Mouse (Mus musculus): ENCODE data around the gene Isg20l2. TPM values are rescaled to one million over a fixed set of nuclear protein-coding genes. Genes with fewer than 3 reads are reported as not detected.

Gene Isg20l2
- polyA plus RNA-seq, 1 experiment: 54.7 TPM

DNA sequence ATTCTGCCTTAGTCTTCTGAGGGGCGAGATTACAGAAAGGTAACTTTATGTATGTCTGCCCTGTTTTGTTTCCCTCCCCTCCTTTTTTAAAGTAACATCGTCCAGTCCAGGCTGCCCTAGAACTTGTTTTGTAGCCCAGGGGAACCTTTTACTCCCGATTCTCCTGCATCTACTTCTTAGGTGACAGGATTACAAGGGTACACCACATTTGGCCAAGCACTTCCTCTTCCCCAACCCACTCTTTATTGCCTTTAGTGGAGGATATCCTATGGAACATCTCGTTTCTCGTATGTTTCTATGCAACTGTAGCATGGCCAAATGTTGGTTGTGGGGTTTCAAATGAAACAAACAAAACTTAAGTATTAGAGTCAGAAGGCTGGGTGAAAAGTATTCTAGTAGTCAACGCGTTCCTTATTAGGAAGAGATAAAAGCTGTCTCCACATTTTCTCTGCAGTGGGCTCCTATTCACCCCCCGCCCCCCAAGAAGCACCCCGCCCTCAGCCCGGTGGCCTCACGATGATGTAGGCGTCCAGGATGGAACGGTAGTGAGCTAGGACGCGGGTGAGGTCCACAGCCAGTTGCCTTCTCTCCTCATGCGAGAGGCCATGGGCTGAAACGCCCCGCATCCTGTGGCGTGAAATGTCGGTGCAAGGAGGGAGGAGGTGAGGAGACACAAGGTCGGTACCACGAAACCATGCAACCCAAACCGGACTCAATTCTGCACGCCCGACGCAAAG lies 605 bp upstream of the Isg20l2 start:
- Histone ChIP-seq H3K4me1 (ENCODE audit: control insufficient read depth, insufficient read depth, low read length) (peaks cover 5% of the 10 kb centered on the region), H3K4me3 (ENCODE audit: insufficient read depth, low read length) (peak overlapping the region; percentile 75), H3K27ac (ENCODE audit: insufficient read depth, low read length) (peak overlapping the region; percentile 45; the same call in 1 of the 2 replicates)
- TF ChIP-seq CTCF (IDR thresholded peaks at IDR 0.05; ENCODE audit: borderline replicate concordance, insufficient read depth, low read length): no peak

DNA sequence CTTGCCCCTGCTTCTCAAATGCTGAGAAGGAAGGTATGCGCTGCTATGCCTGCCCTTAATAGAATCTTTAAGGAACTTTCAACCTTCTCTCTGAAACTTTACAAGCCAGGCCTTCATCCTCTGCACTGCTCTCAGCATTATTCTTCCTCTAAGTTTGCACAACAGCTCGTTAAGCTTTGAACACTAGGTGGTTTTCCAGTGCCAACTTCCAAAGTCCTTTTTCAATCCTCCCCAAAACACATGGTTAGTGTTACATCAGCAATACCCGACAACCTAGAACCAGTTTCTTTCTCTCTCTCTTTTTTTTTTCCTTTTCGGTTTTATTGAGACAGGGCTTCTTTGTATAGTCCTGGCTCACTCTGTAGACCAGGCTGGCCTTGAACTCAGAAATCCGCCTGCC lies 3.9 kb downstream of the Isg20l2 start:
- no peak for TF ChIP-seq POLR2A (IDR thresholded peaks at IDR 0.05; ENCODE audit: low read depth, low read length)
- no peak for TF ChIP-seq CTCF (IDR thresholded peaks at IDR 0.05; ENCODE audit: borderline replicate concordance, insufficient read depth, low read length)
- no peak overlapping the region for H3K4me3 ChIP-seq (ENCODE audit: insufficient read depth, low read length)
- peaks cover 3% of the 10 kb centered on the region for H3K4me1 ChIP-seq (ENCODE audit: control insufficient read depth, insufficient read depth, low read length)
- H3K27ac ChIP-seq (ENCODE audit: insufficient read depth, low read length): no peak overlapping the region

DNA sequence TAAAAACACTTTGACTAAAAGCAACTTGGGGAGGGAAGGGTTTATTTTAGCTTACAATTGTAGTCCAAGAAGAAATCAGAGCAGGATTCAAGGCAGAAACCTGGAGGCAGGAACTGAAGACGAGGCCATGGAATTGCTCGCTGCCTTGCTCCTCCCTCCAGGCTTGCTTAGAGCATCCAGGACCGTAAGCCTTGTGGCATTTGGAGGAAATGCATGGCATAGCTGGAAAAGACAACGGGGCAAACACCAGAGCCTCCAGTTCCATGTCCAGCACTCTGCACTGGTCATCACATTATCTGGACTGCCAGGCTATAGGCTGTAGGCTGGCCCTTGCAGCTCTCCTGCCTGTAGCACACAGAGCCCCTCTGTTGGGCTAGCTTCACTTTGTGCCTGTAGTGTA lies 4.4 kb downstream of the Isg20l2 start:
- peaks cover 3% of the 10 kb centered on the region for H3K4me1 ChIP-seq (ENCODE audit: control insufficient read depth, insufficient read depth, low read length)
- H3K4me3 ChIP-seq (ENCODE audit: insufficient read depth, low read length): no peak overlapping the region
- H3K27ac ChIP-seq (ENCODE audit: insufficient read depth, low read length): no peak overlapping the region
- TF ChIP-seq CTCF (IDR thresholded peaks at IDR 0.05; ENCODE audit: borderline replicate concordance, insufficient read depth, low read length): no peak
- no peak for TF ChIP-seq POLR2A (IDR thresholded peaks at IDR 0.05; ENCODE audit: low read depth, low read length)

DNA sequence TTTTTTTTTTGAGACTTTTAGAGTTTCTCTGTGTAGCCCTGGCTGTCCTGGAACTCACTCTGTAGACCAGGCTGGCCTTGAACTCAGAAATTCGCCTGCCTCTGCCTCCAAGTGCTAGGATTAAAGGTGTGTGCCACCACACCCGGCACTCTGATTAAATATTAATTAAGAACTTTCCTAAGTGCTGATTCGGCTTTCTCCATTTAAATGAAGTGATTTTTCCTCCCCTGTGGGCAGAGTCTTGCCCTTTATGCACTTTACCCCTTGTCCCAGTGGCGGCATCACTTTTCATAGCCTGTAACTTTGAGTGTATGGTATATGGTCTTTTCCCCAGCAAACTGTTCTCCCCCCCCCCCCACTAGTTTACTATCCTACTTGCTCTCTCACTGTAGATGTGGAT lies 5.1 kb downstream of the Isg20l2 start:
- no peak overlapping the region for H3K27ac ChIP-seq (ENCODE audit: insufficient read depth, low read length)

DNA sequence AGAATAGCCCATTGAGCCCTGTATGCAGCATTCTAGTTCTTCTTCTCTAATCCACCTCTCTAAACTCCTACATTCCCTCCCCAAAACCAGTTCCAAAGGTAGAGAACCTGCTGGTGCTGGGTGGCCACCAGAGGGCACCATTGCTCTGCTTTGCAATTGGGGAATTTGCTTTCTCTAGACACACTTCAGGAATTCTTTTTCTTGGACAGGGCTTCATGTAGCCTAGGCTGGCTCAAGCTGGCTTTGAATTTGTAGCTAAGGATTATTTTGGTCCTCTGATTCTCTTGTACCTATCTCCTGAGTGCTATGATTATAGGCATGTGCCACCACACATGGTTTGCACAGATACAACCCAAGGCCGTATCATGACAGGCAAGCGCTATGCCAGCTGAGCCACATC lies 5.7 kb downstream of the Isg20l2 start:
- TF ChIP-seq CTCF (IDR thresholded peaks at IDR 0.05; ENCODE audit: borderline replicate concordance, insufficient read depth, low read length) (peak; percentile 65; the same call in 1 of the 2 replicates), POLR2A (IDR thresholded peaks at IDR 0.05; ENCODE audit: low read depth, low read length) (no peak)
- Histone ChIP-seq H3K4me3 (ENCODE audit: insufficient read depth, low read length) (no peak overlapping the region), H3K27ac (ENCODE audit: insufficient read depth, low read length) (no peak overlapping the region), H3K4me1 (ENCODE audit: control insufficient read depth, insufficient read depth, low read length) (peaks cover 3% of the 10 kb centered on the region)

More for the DNA sequence above, 5.1 kb downstream of the Isg20l2 start:
- no peak for TF ChIP-seq CTCF (IDR thresholded peaks at IDR 0.05; ENCODE audit: borderline replicate concordance, insufficient read depth, low read length)
- TF ChIP-seq POLR2A (IDR thresholded peaks at IDR 0.05; ENCODE audit: low read depth, low read length): no peak
- Histone ChIP-seq H3K4me3 (ENCODE audit: insufficient read depth, low read length) (no peak overlapping the region), H3K4me1 (ENCODE audit: control insufficient read depth, insufficient read depth, low read length) (peaks cover 3% of the 10 kb centered on the region)

DNA sequence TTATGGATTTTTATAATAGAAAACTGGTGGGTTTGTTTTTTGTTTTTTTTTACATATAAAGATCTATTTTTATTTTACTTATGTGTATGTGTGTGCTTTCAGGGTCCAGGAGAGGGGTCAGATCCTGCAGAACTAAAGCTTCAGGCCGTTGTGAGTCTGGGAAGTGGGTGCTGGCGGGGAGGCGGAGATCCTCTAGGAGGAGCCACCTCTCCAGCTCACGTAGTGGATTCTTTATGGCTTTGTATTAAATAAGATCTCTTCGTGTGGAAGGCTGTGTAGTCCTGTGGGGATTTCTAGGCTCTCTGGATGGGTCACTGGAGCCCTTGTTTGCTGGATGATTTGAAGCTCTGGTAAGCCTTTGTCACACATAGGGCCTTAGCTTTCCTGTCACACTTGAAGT lies 10.5 kb downstream of the Isg20l2 start:
- TF ChIP-seq CTCF (IDR thresholded peaks at IDR 0.05; ENCODE audit: borderline replicate concordance, insufficient read depth, low read length): no peak
- no peak for TF ChIP-seq POLR2A (IDR thresholded peaks at IDR 0.05; ENCODE audit: low read depth, low read length)
- Histone ChIP-seq H3K27ac (ENCODE audit: insufficient read depth, low read length) (peak overlapping the region; percentile 73), H3K4me3 (ENCODE audit: insufficient read depth, low read length) (no peak overlapping the region), H3K4me1 (ENCODE audit: control insufficient read depth, insufficient read depth, low read length) (peaks cover 24% of the 10 kb centered on the region)

DNA sequence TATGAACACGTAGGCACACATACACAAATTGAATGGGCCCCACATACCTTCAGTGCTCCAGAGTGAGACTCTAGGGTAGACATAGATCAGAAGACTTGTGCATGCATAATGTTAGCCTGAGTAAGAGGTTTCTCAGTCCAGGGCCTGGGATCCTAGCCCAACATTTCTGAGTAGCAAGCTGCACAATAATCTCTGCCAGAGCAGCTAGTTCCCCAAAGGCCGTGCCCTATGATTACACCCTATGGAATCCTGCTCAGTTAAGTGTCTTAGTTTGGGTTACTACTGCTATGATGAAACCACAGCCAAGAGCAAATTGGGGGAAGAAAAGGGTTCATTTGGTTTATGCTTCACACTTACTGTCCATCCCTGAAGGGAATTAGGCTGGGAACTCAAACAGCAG lies 12.4 kb downstream of the Isg20l2 start:
- Histone ChIP-seq H3K27ac (ENCODE audit: insufficient read depth, low read length) (peak overlapping the region; percentile 73), H3K4me3 (ENCODE audit: insufficient read depth, low read length) (no peak overlapping the region), H3K4me1 (ENCODE audit: control insufficient read depth, insufficient read depth, low read length) (peaks cover 42% of the 10 kb centered on the region)
- TF ChIP-seq CTCF (IDR thresholded peaks at IDR 0.05; ENCODE audit: borderline replicate concordance, insufficient read depth, low read length): no peak
- TF ChIP-seq POLR2A (IDR thresholded peaks at IDR 0.05; ENCODE audit: low read depth, low read length): no peak

DNA sequence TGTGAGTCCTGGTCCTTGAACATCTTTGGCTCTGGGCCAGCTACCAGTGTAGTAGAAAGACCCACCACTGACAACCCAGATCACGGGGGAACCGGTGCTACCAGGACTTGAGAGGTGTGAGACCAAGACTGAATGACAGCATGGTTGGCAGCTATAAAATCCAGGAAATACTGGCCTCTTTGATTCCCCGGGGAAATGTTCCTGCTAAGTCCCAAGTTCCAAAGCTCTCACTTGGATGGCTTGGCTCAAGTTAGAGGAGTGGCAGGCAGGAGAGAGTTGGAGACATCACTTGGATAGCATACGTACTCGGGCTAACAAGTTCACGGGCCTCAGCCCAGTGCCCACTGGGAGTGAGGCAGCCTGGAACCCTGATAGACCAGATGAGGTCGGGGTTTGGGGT lies 13.5 kb downstream of the Isg20l2 start:
- no peak overlapping the region for H3K4me3 ChIP-seq (ENCODE audit: insufficient read depth, low read length)
- peak overlapping the region; percentile 71 for H3K27ac ChIP-seq (ENCODE audit: insufficient read depth, low read length)
- TF ChIP-seq POLR2A (IDR thresholded peaks at IDR 0.05; ENCODE audit: low read depth, low read length) (no peak), CTCF (IDR thresholded peaks at IDR 0.05; ENCODE audit: borderline replicate concordance, insufficient read depth, low read length) (no peak)
- peaks cover 43% of the 10 kb centered on the region for H3K4me1 ChIP-seq (ENCODE audit: control insufficient read depth, insufficient read depth, low read length)

DNA sequence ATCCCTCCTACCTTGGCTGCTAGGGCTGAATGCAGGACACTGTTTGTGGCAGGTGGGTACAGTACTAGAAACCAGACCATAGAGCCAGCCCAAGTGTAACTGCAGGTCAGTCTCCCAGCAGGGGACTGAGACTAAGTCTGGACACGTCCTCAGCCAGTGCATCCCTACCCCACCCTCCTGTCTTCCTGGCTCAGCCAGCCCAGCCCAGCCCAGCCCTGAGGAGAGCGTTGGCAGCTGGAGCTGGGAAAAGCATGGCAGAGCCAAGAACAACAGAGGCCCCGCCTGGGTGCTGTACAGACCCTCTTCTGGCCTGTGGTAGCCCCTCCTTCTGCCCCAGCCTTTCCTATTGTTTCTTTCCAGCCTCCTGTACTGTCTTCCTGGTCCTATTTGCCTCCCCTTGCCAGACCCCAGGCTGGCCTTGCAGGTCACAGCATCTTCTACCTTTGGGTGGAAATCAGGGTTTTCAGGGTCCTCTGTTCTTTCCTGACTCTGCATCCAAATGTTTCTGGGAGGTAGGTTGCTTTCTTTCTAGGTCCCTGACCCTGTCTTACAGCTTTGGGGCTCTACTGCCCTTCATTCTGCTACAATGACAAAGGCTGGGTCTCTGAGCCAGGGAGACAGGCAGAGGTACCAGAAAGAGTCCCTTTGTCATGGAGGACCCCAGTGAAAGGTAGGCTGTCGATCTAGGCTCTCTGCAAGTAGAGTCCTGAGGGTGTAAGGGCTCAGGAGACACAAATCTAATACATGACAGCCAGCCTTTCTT lies 14.9 kb downstream of the Isg20l2 start:
- peak overlapping the region; percentile 55 for H3K27ac ChIP-seq (ENCODE audit: insufficient read depth, low read length)
- no peak overlapping the region for H3K4me3 ChIP-seq (ENCODE audit: insufficient read depth, low read length)
- peaks cover 44% of the 10 kb centered on the region for H3K4me1 ChIP-seq (ENCODE audit: control insufficient read depth, insufficient read depth, low read length)
- TF ChIP-seq CTCF (IDR thresholded peaks at IDR 0.05; ENCODE audit: borderline replicate concordance, insufficient read depth, low read length) (no peak), POLR2A (IDR thresholded peaks at IDR 0.05; ENCODE audit: low read depth, low read length) (no peak; the same call in none of the 2 replicates)
